Mouse (Mus musculus) megakaryocyte, embryonic 14.5 days (primary cell): ENCODE results near the gene Ltbp1.

Experiments used
- FLI1 ChIP-seq: IDR thresholded peaks from 2 replicates; pipeline ENCODE4 v1.6.1; 2012; ENCODE audit warnings: low read length, inconsistent platforms, mixed read lengths
- GATA1 ChIP-seq: IDR thresholded peaks from 3 replicates; pipeline ENCODE4 v1.6.1; 2012; ENCODE audit warnings: mixed read lengths, low read length, inconsistent platforms, borderline replicate concordance

- TF ChIP-seq GATA1 (no peak), FLI1 (no peak)
Observed at GRCm38 (mm10) chr17:75056631-75057030, 51.3 kb downstream of the Ltbp1 start.
